Mouse (Mus musculus): Measurements from ENCODE around the gene Actr5. TPM values are rescaled to one million over a fixed set of nuclear protein-coding genes. Genes with fewer than 3 reads are reported as not detected.

Actr5 gene
- polyA plus RNA-seq (2016; fragmentation: Nextera tagmentation; extraction: Ambion mirVana), result 14.1 and 14.8 TPM in 2 replicates

DNA sequence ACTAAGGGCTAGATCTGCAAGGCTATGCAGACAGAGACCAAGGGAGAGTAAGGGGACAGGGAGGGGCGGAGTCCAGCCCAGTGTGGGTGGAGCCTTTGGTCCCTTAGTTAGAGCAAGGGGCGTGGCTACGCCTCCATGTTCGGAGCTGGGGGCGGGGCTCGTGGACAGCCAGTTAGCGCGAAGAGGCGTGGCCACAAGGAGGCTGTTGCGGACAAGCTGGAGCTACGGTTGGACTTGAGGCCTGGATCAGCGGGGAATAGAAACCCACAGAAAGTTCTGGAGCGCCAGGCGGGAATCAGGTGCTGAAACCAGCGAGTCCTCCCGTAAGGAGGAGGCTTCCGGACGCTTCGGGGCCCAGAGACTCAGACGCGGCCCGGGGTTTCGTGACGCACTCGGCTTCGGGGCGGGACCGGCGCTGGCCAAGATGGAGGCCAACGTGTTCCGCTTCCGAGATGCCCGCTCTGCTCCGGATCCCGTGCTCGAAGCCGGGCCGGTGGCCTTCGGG lies at the start of gene Actr5:
Gene Actr5, plus strand, starts transcription at position 171 of the 505 bp plus-strand sequence.
- H3K27ac ChIP-seq (replicated peaks), result peak within 1 kb of the TSS; percentile 94
- peaks cover 17% of the 10 kb centered on the region for H3K4me1 ChIP-seq
- peaks cover 35% of the 10 kb centered on the region for H3K36me3 ChIP-seq
- peak within 1 kb of the TSS; percentile 91 for H3K4me3 ChIP-seq
- under 1% methylated on average over 39 of the region's 39 CpGs for WGBS
- no peaks in the 10 kb centered on the region for H3K9me3 ChIP-seq (replicated peaks)
- DNase-seq (ENCODE audit: low spot score), result peak; percentile 98
- peaks cover 32% of the 10 kb centered on the region for H3K27me3 ChIP-seq (ENCODE audit: low read depth, poor library complexity, severe bottlenecking)

DNA sequence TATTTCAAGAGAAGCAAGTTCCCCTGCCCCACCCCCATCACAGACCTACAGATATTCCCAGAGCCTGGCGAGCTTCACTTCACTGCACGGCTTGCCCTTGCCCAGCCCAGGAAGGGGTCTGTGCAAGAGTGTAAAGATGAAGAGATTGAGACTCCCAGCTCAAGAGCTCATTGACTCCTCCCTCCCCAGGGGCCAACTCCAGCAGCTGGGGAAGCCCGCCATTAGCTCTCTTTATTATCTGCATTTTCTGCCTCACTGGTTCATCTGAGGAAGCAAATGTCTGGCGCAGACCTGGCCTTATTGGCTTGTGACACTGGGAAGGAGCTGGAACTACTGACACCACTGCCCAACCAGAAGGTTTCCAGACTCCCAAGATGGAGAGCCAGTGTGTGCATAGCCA lies 44.7 kb upstream of the Actr5 start:
- no peak for DNase-seq (ENCODE audit: low spot score)
- peaks cover 12% of the 10 kb centered on the region for H3K4me1 ChIP-seq
- peaks cover 7% of the 10 kb centered on the region; the same call in 1 of the 2 replicates for H3K27me3 ChIP-seq (ENCODE audit: low read depth, poor library complexity, severe bottlenecking)
- 61% methylated on average over 4 of the region's 4 CpGs for WGBS
- H3K36me3 ChIP-seq, result no peaks in the 10 kb centered on the region
- H3K9me3 ChIP-seq (replicated peaks), result no peaks in the 10 kb centered on the region
- no peak overlapping the region for H3K27ac ChIP-seq (replicated peaks)
- H3K4me3 ChIP-seq, result no peak overlapping the region

DNA sequence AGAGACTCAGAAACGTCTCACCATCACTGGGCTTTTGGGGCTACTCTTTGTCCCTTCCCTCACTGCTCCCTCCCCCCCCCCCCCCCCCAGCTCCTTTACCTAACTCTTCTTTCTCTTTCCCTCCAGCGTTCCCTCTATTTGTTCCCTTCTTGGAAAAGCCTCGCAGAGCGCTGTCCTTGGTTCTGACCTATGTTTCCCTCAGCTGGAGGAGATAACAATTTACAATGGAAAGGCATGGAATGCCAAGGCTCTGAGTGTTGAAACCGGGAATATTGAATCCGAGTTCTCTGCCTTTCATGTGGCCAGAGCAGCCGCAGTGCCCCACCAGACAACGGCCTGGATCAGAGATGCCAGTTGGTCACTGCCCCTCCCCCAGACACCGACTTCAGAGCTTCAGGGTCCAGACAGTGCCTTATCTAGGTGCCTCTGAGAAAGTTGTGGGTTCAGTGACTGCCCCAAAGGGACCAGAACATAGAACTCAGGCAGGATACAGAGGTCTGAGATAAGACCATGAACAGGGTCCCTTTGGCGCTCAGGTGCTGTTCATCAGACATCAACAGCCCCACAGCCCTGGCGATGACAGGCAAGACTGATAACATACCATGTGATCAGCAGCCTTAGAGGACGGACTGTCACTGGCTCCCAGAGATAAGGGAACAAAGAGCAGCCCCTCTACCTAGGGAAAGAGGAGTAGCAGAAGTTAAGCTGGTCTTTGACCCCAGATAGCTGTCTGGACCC lies 39.9 kb upstream of the Actr5 start:
- H3K27ac ChIP-seq (replicated peaks), result no peak overlapping the region
- H3K4me3 ChIP-seq, result no peak overlapping the region
- no peaks in the 10 kb centered on the region for H3K9me3 ChIP-seq (replicated peaks)
- H3K4me1 ChIP-seq, result peaks cover 28% of the 10 kb centered on the region
- peaks cover 13% of the 10 kb centered on the region; the same call in 1 of the 2 replicates for H3K27me3 ChIP-seq (ENCODE audit: low read depth, poor library complexity, severe bottlenecking)
- no peak for DNase-seq (ENCODE audit: low spot score)
- no peaks in the 10 kb centered on the region for H3K36me3 ChIP-seq
- 13% methylated on average over 12 of the region's 12 CpGs for WGBS

DNA sequence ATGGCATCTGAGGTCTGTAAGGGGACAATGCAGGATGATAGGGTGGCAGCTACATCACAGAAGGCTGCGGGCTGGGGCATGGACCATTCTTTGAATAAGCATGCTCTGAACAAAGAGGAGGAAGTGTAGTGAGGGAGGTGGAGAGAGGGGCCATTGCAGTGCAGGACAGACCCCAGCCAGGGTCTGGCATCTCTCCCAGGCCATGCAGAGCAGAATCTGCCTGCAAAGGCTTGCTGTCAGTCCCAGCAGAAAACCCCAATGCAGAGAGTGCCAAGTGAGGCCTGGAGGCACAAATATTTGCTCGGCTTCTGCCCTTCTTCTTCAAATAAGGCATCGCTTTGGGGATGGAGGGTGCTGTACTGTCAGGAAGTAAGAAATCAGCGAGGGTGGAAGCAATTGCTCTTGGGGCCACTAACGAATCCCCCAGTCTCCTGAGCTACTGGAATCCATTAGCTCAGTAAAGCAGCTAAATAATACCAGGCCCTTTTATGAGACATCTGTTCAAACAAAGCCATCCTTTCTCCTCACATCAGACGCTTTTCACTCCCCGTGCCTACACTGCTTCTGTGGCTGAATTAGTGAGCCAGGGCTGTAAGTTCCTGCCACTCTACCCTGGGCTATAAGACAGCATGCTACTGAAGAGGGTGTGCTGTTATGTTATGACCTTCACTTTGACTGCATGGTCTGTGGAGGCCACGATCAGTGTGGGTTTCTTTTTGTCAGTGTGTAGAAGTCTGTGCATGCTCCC lies 36.0 kb upstream of the Actr5 start:
- peaks cover 9% of the 10 kb centered on the region; the same call in 1 of the 2 replicates for H3K27me3 ChIP-seq (ENCODE audit: low read depth, poor library complexity, severe bottlenecking)
- DNase-seq (ENCODE audit: low spot score), result no peak
- H3K27ac ChIP-seq (replicated peaks), result peak overlapping the region; percentile 50
- H3K4me3 ChIP-seq, result no peak overlapping the region
- H3K9me3 ChIP-seq (replicated peaks), result no peaks in the 10 kb centered on the region
- H3K4me1 ChIP-seq, result peaks cover 31% of the 10 kb centered on the region
- 56% methylated on average over 8 of the region's 8 CpGs for WGBS
- H3K36me3 ChIP-seq, result no peaks in the 10 kb centered on the region

DNA sequence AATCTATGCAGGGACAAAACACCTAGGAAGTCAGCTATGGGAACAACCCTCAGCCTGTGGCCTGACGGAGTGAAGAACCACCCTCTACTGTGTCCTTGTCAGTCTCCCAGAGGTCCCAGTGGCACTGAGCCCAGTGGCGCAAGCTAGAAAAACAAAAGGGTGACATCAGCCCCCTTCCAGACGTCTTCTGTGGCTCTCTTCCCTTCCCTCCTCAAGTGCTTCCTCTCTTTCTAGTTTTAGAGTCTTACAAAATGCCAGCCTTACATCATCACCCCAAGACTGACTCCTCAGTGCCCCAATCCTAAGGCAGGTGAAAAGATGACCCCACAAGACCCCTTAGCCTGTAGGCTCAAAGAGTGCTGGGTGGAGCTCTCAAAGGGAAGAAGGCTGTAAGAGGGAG lies 34.2 kb upstream of the Actr5 start:
- no peaks in the 10 kb centered on the region for H3K36me3 ChIP-seq
- H3K4me3 ChIP-seq, result no peak overlapping the region
- H3K27ac ChIP-seq (replicated peaks), result no peak overlapping the region
- peaks cover 19% of the 10 kb centered on the region for H3K27me3 ChIP-seq (ENCODE audit: low read depth, poor library complexity, severe bottlenecking)
- H3K9me3 ChIP-seq (replicated peaks), result no peaks in the 10 kb centered on the region
- H3K4me1 ChIP-seq, result peaks cover 35% of the 10 kb centered on the region
- 69% methylated on average over 3 of the region's 3 CpGs for WGBS
- no peak for DNase-seq (ENCODE audit: low spot score)

DNA sequence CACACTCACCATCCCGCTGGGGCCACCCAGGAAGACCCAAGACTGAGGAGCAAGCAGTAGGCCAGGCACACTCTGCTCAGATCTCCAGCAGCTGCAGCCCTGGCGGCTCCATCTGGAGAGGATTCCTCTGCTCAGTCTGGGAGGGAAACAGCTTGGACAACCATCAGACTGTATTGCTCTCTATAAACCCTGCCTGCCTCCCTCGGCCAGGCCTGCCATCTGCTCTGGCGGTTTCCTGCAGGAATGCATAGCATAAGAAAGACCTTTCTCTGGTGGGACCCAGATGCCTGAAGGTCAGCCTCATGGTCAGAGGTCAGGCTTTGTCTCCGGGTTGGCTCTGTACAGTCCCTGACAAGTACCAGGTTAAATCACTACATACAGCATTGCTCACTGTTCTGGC lies 33.4 kb upstream of the Actr5 start:
- Histone ChIP-seq H3K27me3 (ENCODE audit: low read depth, poor library complexity, severe bottlenecking) (peaks cover 23% of the 10 kb centered on the region), H3K36me3 (no peaks in the 10 kb centered on the region), H3K27ac (replicated peaks) (0 out of 2 replicates have a peak overlapping the region, but pooled peaks have one; percentile 38), H3K4me3 (no peak overlapping the region), H3K9me3 (replicated peaks) (no peaks in the 10 kb centered on the region), H3K4me1 (peaks cover 40% of the 10 kb centered on the region)
- DNase-seq (ENCODE audit: low spot score), result peak; percentile 18
- WGBS, result 57% methylated on average over 5 of the region's 5 CpGs

DNA sequence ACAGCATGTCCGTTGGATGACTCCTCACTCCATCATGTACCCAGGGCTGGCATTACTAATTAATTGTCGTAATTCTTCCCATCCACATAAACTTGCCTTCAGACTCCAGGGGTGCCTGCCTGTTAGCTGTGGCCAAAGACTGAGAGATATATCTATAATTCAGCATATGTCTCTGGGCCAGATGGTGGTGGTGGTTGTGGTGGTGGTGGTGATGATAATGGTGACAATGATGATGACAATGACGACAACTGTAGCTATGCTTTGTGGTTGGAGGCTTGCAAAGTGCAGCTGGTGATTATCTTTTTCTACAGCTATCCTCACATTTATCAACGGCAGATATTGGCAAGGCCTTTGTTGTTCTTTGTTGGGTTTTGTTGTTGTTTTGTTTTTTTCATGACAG lies 31.3 kb upstream of the Actr5 start:
- DNase-seq (ENCODE audit: low spot score), result no peak
- peaks cover 33% of the 10 kb centered on the region for H3K27me3 ChIP-seq (ENCODE audit: low read depth, poor library complexity, severe bottlenecking)
- H3K9me3 ChIP-seq (replicated peaks), result no peaks in the 10 kb centered on the region
- H3K36me3 ChIP-seq, result no peaks in the 10 kb centered on the region
- H3K27ac ChIP-seq (replicated peaks), result no peak overlapping the region
- 86% methylated on average over 4 of the region's 4 CpGs for WGBS
- H3K4me3 ChIP-seq, result no peak overlapping the region
- peaks cover 35% of the 10 kb centered on the region for H3K4me1 ChIP-seq

DNA sequence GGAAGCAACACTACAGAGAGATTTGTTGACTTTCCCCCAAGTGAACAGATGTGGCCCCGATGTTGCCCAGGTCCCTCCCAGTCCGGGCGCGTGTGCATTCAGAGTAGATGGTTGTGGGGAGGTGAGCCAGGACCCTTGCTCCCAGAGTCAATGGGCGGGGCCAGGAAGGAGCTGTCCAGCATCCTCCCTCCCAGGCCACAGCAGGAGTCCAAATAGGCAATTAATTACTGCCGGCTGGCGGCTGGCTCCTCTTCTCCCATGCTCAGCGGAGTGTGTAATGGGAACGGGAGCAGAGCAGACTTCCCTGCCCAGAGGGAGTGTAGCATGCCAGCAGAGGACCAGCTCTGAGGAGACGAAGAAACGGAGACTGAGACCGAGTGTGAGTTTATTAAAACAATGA lies 29.6 kb upstream of the Actr5 start:
- H3K27me3 ChIP-seq (ENCODE audit: low read depth, poor library complexity, severe bottlenecking), result peaks cover 46% of the 10 kb centered on the region
- no peaks in the 10 kb centered on the region for H3K36me3 ChIP-seq
- H3K9me3 ChIP-seq (replicated peaks), result no peaks in the 10 kb centered on the region
- peaks cover 29% of the 10 kb centered on the region for H3K4me1 ChIP-seq
- WGBS, result under 1% methylated on average over 12 of the region's 12 CpGs
- DNase-seq (ENCODE audit: low spot score), result peak; percentile 55
- no peak overlapping the region for H3K27ac ChIP-seq (replicated peaks)
- H3K4me3 ChIP-seq, result peak overlapping the region; percentile 37

DNA sequence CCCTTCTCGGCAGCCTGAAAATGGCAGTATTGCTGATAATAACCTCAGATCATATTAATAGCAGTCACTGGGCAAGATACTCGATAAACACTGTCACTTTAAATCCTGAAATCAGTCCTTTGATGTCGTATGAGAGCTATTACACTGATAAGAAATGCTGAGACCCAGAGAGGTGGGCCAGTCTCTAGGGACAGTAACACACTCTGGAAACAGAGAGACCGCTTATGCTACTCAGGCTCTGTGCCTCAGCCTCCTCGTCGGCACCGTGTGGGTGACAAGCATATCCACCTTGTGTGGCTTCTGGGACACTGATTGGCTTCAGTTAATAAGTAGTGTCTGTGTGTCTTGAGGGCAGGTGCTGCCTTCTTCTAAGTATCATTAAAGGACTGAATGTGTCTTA lies 29.1 kb upstream of the Actr5 start:
- H3K27me3 ChIP-seq (ENCODE audit: low read depth, poor library complexity, severe bottlenecking), result peaks cover 46% of the 10 kb centered on the region
- WGBS, result 25% methylated on average over 7 of the region's 7 CpGs
- peak overlapping the region; percentile 37 for H3K4me3 ChIP-seq
- peaks cover 29% of the 10 kb centered on the region for H3K4me1 ChIP-seq
- H3K27ac ChIP-seq (replicated peaks), result no peak overlapping the region
- DNase-seq (ENCODE audit: low spot score), result no peak
- no peaks in the 10 kb centered on the region for H3K9me3 ChIP-seq (replicated peaks)
- H3K36me3 ChIP-seq, result no peaks in the 10 kb centered on the region

DNA sequence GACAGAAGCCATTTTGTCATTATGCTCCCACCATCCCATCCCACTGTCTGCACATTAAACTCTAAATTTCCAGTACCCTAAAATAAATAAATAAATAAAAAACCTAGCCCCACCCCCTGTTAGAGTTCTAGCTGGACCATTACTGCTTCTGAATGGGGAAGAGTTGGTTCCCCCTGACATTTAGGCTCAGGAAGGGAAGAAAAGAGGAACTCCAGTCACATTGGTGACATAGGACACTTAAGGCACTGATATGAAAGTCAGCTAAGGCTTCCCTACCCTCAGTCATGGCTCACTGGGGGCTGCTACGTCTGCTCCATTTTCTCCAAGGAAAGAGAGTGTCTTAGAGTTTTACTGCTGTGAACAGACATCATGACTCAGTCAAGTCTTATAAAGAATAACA lies 27.9 kb upstream of the Actr5 start:
- Histone ChIP-seq H3K4me1 (peaks cover 20% of the 10 kb centered on the region), H3K27ac (replicated peaks) (no peak overlapping the region), H3K4me3 (no peak overlapping the region), H3K27me3 (ENCODE audit: low read depth, poor library complexity, severe bottlenecking) (peaks cover 55% of the 10 kb centered on the region), H3K36me3 (no peaks in the 10 kb centered on the region), H3K9me3 (replicated peaks) (no peaks in the 10 kb centered on the region)
- 70% methylated on average over 1 of the region's 1 CpGs for WGBS
- no peak for DNase-seq (ENCODE audit: low spot score)

DNA sequence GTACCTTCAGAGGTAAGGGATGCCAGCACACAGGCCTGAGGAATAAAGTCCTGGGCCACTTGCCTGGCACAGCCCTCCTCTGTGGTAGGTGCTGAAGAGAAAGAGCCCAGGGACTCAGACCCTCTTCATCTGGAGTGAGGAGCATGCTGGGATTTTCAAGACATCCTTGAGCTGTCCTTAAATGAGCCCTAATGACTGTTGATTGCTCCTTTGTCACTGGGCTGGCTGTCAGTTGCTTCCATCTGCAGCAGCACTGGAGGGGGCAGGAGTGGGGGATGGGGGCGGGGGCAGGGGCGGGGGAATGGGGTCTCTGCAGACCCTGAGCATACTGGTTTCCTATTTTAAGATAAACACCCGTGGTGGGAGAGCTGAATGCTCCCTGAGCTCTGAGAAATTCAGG lies 24.2 kb upstream of the Actr5 start:
- H3K4me1 ChIP-seq, result peaks cover 16% of the 10 kb centered on the region
- H3K9me3 ChIP-seq (replicated peaks), result no peaks in the 10 kb centered on the region
- no peaks in the 10 kb centered on the region for H3K36me3 ChIP-seq
- H3K27ac ChIP-seq (replicated peaks), result no peak overlapping the region
- peaks cover 79% of the 10 kb centered on the region for H3K27me3 ChIP-seq (ENCODE audit: low read depth, poor library complexity, severe bottlenecking)
- H3K4me3 ChIP-seq, result no peak overlapping the region
- DNase-seq (ENCODE audit: low spot score), result no peak
- WGBS, result 39% methylated on average over 3 of the region's 3 CpGs

DNA sequence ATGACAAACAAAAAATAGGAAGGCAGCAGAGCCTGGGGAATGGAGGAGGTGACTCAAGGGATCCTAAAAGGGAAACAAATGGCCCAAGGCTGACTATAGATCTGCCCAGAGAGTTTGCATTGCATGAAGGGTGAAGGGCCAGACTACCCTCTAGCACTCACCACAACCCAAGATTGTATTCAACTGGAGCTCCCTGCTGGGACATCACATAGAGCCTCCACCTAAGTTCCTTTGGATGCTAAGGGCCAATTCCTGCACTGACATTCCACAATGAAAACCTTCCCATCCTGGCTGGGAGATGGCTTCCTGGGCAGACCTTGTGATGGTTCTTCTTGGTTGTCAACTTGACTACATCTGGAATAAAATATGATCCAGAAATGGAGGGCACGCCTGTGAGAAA lies 23.4 kb upstream of the Actr5 start:
- H3K36me3 ChIP-seq, result no peaks in the 10 kb centered on the region
- H3K9me3 ChIP-seq (replicated peaks), result no peaks in the 10 kb centered on the region
- peaks cover 17% of the 10 kb centered on the region for H3K4me1 ChIP-seq
- no peak for DNase-seq (ENCODE audit: low spot score)
- WGBS, result 80% methylated on average over 1 of the region's 1 CpGs
- H3K4me3 ChIP-seq, result no peak overlapping the region
- H3K27ac ChIP-seq (replicated peaks), result no peak overlapping the region
- peaks cover 79% of the 10 kb centered on the region for H3K27me3 ChIP-seq (ENCODE audit: low read depth, poor library complexity, severe bottlenecking)

DNA sequence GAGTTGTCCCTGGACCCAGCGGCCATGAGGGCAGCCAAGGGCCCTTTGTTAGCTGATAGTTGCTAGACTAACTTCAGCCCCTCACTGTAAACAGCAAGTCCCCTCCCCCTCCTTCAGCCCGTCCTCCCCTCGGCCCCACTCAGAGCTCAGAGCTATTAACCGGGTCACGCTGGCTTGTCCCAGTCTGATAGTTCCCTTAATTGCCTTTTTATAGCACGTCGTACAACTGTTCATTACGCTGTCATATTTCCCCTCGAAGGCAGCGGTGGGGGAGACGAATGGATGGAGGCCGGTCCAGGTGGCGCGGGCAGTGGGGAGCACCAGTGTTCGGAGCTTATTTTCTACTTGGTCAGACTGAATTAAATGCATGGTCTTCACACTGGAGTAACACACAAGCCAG lies 22.0 kb upstream of the Actr5 start:
- Histone ChIP-seq H3K9me3 (replicated peaks) (no peaks in the 10 kb centered on the region), H3K4me1 (peaks cover 28% of the 10 kb centered on the region), H3K4me3 (no peak overlapping the region), H3K27ac (replicated peaks) (no peak overlapping the region), H3K36me3 (no peaks in the 10 kb centered on the region), H3K27me3 (ENCODE audit: low read depth, poor library complexity, severe bottlenecking) (peaks cover 81% of the 10 kb centered on the region)
- WGBS, result 49% methylated on average over 15 of the region's 15 CpGs
- no peak for DNase-seq (ENCODE audit: low spot score)

Data from midbrain, embryonic 10.5 days (tissue).